Mouse (Mus musculus) right cerebral cortex, adult 18-20 months (tissue): ENCODE data around the gene Hrh2.
A peak's percentile ranks its signal among the peaks of the same experiment; 100 is the strongest.

ENCODE experiments used
- DNase-seq: peaks from one replicate; pipeline ENCODE4 v3.0.0; 2022; ENCODE audit warnings: mixed read lengths

Gene Hrh2

GRCm38 (mm10) chr13:54192021-54192481 is at the start of gene Hrh2:
Hrh2 (plus strand) TSS chr13:54192129.
- DNase-seq = peak; percentile 69

- DNase-seq = no peak
These were observed 48.1 kb upstream of the Hrh2 start for GRCm38 (mm10) chr13:54143788-54144187.

- DNase-seq = peak; percentile 39
These were observed 47.3 kb upstream of the Hrh2 start for GRCm38 (mm10) chr13:54144624-54145023.

- no peak for DNase-seq
These were observed 44.6 kb upstream of the Hrh2 start for GRCm38 (mm10) chr13:54147328-54147727.

- no peak for DNase-seq
These were observed 39.5 kb upstream of the Hrh2 start for GRCm38 (mm10) chr13:54152421-54152820.

- no peak for DNase-seq
These were observed 39.0 kb upstream of the Hrh2 start for GRCm38 (mm10) chr13:54152911-54153310.

GRCm38 (mm10) chr13:54153672-54154218 is 38.2 kb upstream of the Hrh2 start:
- no peak for DNase-seq

- no peak for DNase-seq
These were observed 36.1 kb upstream of the Hrh2 start for GRCm38 (mm10) chr13:54155822-54156221.

- DNase-seq = no peak
These were observed 32.7 kb upstream of the Hrh2 start for GRCm38 (mm10) chr13:54159256-54159655.

- no peak for DNase-seq
These were observed 32.2 kb upstream of the Hrh2 start for GRCm38 (mm10) chr13:54159756-54160155.

- no peak for DNase-seq
These were observed 31.4 kb upstream of the Hrh2 start for GRCm38 (mm10) chr13:54160546-54160945.

GRCm38 (mm10) chr13:54161514-54161913 is 30.4 kb upstream of the Hrh2 start:
- DNase-seq = no peak

GRCm38 (mm10) chr13:54163363-54163762 is 28.6 kb upstream of the Hrh2 start:
- DNase-seq = peak; percentile 72

GRCm38 (mm10) chr13:54164462-54164861 is 27.5 kb upstream of the Hrh2 start:
- no peak for DNase-seq

- no peak for DNase-seq
These were observed 26.9 kb upstream of the Hrh2 start for GRCm38 (mm10) chr13:54165066-54165465.

GRCm38 (mm10) chr13:54165765-54166164 is 26.2 kb upstream of the Hrh2 start:
- no peak for DNase-seq

- no peak for DNase-seq
These were observed 24.9 kb upstream of the Hrh2 start for GRCm38 (mm10) chr13:54167036-54167435.

GRCm38 (mm10) chr13:54168675-54169074 is 23.3 kb upstream of the Hrh2 start:
- DNase-seq = no peak

- DNase-seq = no peak
These were observed 21.6 kb upstream of the Hrh2 start for GRCm38 (mm10) chr13:54170288-54170687.

- no peak for DNase-seq
These were observed 20.6 kb upstream of the Hrh2 start for GRCm38 (mm10) chr13:54171346-54171745.

GRCm38 (mm10) chr13:54171761-54172160 is 20.2 kb upstream of the Hrh2 start:
- DNase-seq = no peak

GRCm38 (mm10) chr13:54173941-54174340 is 18.0 kb upstream of the Hrh2 start:
- DNase-seq = no peak

- no peak for DNase-seq
These were observed 17.2 kb upstream of the Hrh2 start for GRCm38 (mm10) chr13:54174703-54175102.

- peak; percentile 48 for DNase-seq
These were observed 16.5 kb upstream of the Hrh2 start for GRCm38 (mm10) chr13:54175426-54175825.

- DNase-seq = no peak
These were observed 15.4 kb upstream of the Hrh2 start for GRCm38 (mm10) chr13:54176406-54177020.
